Mouse (Mus musculus) liver, embryonic 14.5 days (tissue): ENCODE results near the gene Popdc2.

Experiments used
- CTCF ChIP-seq: IDR thresholded peaks from 2 replicates; pipeline ENCODE4 v1.5.1; 2016; ENCODE audit warnings: antibody characterized with exemption, low read depth, control low read depth
- EP300 ChIP-seq: IDR thresholded peaks from 2 replicates; pipeline ENCODE4 v1.6.1; 2016; ENCODE audit warnings: antibody characterized with exemption, low read depth

DNA sequence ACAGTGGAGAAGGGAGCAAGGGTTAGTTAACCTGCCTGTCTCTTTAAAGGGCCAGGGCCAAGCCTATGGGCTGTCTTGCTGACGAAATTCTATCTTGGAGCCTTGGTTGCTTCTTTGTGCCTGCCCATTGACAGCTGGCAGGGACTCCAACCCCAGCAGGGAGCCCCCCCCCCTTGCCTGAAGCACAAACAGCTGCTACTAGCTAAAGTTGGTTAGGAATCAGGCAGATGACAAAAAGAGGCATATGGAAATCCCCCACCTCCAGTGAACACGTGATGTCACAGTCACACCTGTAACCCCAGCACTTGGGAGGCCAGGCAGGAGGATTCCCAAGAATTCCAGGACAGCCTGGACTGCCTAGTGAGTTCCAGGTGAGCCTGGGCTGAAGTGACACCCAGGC, 1.7 kb upstream of the Popdc2 start:
- no peak for TF ChIP-seq EP300
- TF ChIP-seq CTCF: no peak
